Mouse (Mus musculus): ENCODE results near the gene Ppil6. TPM values are rescaled to one million over a fixed set of nuclear protein-coding genes. Genes with fewer than 3 reads are reported as not detected.

Gene Ppil6
- total RNA-seq (2023) = not detected

GRCm38 (mm10) chr10:41489708-41490517 is at the start of gene Ppil6, which contains the start of gene Smpd2:
TSS of gene Ppil6 (plus strand) at chr10:41490439.
TSS of gene Smpd2 (minus strand) at chr10:41490369.

GRCm38 (mm10) chr10:41450137-41450670 is 40.0 kb upstream of the Ppil6 start, which contains the start of gene Zbtb24:
TSS of gene Zbtb24 (plus strand) at chr10:41450383.

GRCm38 (mm10) chr10:41476171-41477017 is 13.8 kb upstream of the Ppil6 start, which contains the start of gene Mical1:
TSS of gene Mical1 (plus strand) at chr10:41476314.

GRCm38 (mm10) chr10:41518981-41519618 is 28.9 kb downstream of the Ppil6 start, which contains the start of gene Cd164:
TSS of gene Cd164 (plus strand) at chr10:41519414.

Other genes starting within 250 kb of the Ppil6 start
- gene Fig4, start 187.2 kb upstream of the Ppil6 start, total RNA-seq (2023) = 10 to 100 TPM; 34.5 to 36.5 TPM
- gene Ak9, start 186.5 kb upstream of the Ppil6 start, total RNA-seq (2023) = under 1 TPM in 1 of 2 experiments, not detected in 1; 0.09 TPM
- 10 to 100 TPM; 50.6 to 51.3 TPM for gene Zbtb24, start 40.1 kb upstream of the Ppil6 start, total RNA-seq (2023)
- 100 to 1,000 TPM; 295 to 325 TPM for gene Mical1, start 14.1 kb upstream of the Ppil6 start, total RNA-seq (2023)
- 10 to 100 TPM; 17.5 to 27.2 TPM for gene Smpd2, start 70 bp upstream of the Ppil6 start, total RNA-seq (2023)
- gene Cd164, start 29.0 kb downstream of the Ppil6 start, total RNA-seq (2023) = 100 to 1,000 TPM; 288 to 304 TPM
- gene Ccdc162, start 226.2 kb downstream of the Ppil6 start, total RNA-seq (2023) = under 1 TPM in 1 of 2 experiments, not detected in 1; 0.38 TPM